Mouse (Mus musculus) heart, embryonic 11.5 days (tissue): ENCODE measurements at regions not wholly inside any gene's neighbourhood (a gene's known extent, or its start where the extent isn't known, plus 50 kb on each side); places are given as distances from the start of the nearest gene placed in this dataset.

Experiments
- ATAC-seq: fragments of 200-750 bp; cut with Nextera tagmentation; replicated peaks from 2 replicates; pipeline ENCODE4 v1.8.0; 2017; ENCODE audit warnings: moderate library complexity; ENCODE audit not compliant: insufficient number of reproducible peaks, low FRiP score, low TSS enrichment
- H3K27ac ChIP-seq: fragments of 300-500 bp; sonication (generic); 2 replicates; pipeline ENCODE4 v1.5.1; 2014; ENCODE audit warnings: mild to moderate bottlenecking, low read depth, low read length
- H3K27me3 ChIP-seq: fragments of 300-500 bp; sonication (generic); 2 replicates; pipeline ENCODE4 v1.6.1; 2014; ENCODE audit warnings: mild to moderate bottlenecking, low read length, mixed read lengths; ENCODE audit not compliant: control insufficient read depth, insufficient read depth
- H3K36me3 ChIP-seq: fragments of 300-500 bp; sonication (generic); 2 replicates; pipeline ENCODE4 v1.6.1; 2014; ENCODE audit warnings: mild to moderate bottlenecking, low read length, moderate library complexity, mixed read lengths; ENCODE audit not compliant: control insufficient read depth, insufficient read depth
- H3K4me1 ChIP-seq: fragments of 300-500 bp; sonication (generic); 2 replicates; pipeline ENCODE4 v1.6.1; 2014; ENCODE audit warnings: low read length; ENCODE audit not compliant: control insufficient read depth, insufficient read depth
- H3K4me2 ChIP-seq: fragments of 300-500 bp; sonication (generic); 2 replicates; pipeline ENCODE4 v1.6.1; 2014; ENCODE audit warnings: mild to moderate bottlenecking, moderate library complexity
- H3K4me3 ChIP-seq: fragments of 300-500 bp; sonication (generic); 2 replicates; pipeline ENCODE4 v1.5.1; 2014; ENCODE audit warnings: low read depth, low read length
- H3K9ac ChIP-seq: fragments of 300-500 bp; sonication (generic); 2 replicates; pipeline ENCODE4 v1.6.1; 2014; ENCODE audit warnings: mild to moderate bottlenecking, low read depth, low read length, moderate library complexity
- H3K9me3 ChIP-seq: fragments of 300-500 bp; sonication (generic); replicated peaks from 2 replicates; pipeline ENCODE4 v1.6.1; 2016; ENCODE audit warnings: low read length; ENCODE audit not compliant: control insufficient read depth
- WGBS: fragments of 180-500 bp; shearing (Covaris S2); extraction: QIAGEN DNeasy Blood & Tissue Kit; methylation state at CpG from one replicate; pipeline ENCODE4 v1.1.7; 2014; ENCODE audit not compliant: insufficient replicate concordance; 5-methylcytosine and 5-hydroxymethylcytosine counted together

DNA sequence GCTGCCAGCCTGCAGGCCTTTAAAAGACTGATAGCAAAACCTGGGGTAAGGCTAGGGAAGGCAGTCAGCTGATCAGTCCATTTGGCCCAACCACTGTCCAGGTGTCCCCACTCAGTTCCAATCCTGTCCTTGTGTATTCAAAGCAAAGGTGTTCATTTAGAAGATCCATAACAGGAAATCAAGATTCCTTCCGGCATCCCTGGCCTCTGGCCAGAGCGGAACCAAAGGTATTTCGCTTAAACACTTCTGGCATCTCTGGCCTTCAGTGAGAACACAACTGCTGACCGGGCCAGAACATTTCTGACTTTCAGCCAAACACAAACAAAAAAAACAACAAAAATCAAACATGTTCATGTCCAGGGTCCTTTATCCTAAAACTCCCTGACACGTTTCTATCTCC lies 102.3 kb downstream of the Hsd17b3 start:
- WGBS, result 69% methylated on average over 5 of the region's 5 CpGs
- no peak overlapping the region for H3K4me3 ChIP-seq
- ATAC-seq, result no peak
- no peak overlapping the region for H3K27ac ChIP-seq
- no peaks in the 10 kb centered on the region for H3K36me3 ChIP-seq
- H3K9ac ChIP-seq, result no peak overlapping the region
- no peak overlapping the region for H3K4me2 ChIP-seq
- peaks cover 8% of the 10 kb centered on the region for H3K4me1 ChIP-seq
- no peaks in the 10 kb centered on the region for H3K27me3 ChIP-seq
- no peaks in the 10 kb centered on the region for H3K9me3 ChIP-seq

DNA sequence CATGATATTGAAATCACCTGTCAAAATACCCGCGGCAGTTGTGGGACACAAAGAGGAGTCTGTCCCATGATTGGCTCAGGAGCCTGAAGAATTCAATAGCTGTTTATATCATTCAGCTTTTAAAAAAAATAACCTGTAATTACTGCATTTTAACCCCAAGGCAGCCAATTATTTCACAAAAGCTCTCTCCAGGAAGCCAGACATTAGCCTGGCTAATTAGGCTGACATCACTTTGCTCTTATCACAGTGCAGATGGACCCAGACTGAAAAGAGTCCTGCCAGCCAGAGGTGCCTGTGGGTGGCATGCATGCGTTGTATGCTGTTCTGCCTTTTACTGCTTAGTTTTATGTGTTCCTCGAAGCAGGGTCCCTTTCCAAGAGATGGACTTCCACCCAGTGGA lies 103.4 kb downstream of the Hsd17b3 start:
- ATAC-seq, result no peak
- H3K4me1 ChIP-seq, result peaks cover 12% of the 10 kb centered on the region
- WGBS, result 18% methylated on average over 4 of the region's 4 CpGs
- H3K9ac ChIP-seq, result no peak overlapping the region
- no peak overlapping the region for H3K4me2 ChIP-seq
- no peaks in the 10 kb centered on the region for H3K27me3 ChIP-seq
- H3K9me3 ChIP-seq, result no peaks in the 10 kb centered on the region
- no peak overlapping the region for H3K27ac ChIP-seq
- H3K4me3 ChIP-seq, result no peak overlapping the region
- H3K36me3 ChIP-seq, result no peaks in the 10 kb centered on the region

GRCm38 (mm10) chr13:63985086-63985485 lies 103.9 kb downstream of the Hsd17b3 start:
- Histone ChIP-seq H3K36me3 (no peaks in the 10 kb centered on the region), H3K27me3 (no peaks in the 10 kb centered on the region), H3K4me1 (peaks cover 12% of the 10 kb centered on the region), H3K9me3 (no peaks in the 10 kb centered on the region), H3K4me2 (no peak overlapping the region), H3K27ac (no peak overlapping the region), H3K9ac (no peak overlapping the region), H3K4me3 (no peak overlapping the region)
- WGBS, result 66% methylated on average over 5 of the region's 5 CpGs
- no peak for ATAC-seq

DNA sequence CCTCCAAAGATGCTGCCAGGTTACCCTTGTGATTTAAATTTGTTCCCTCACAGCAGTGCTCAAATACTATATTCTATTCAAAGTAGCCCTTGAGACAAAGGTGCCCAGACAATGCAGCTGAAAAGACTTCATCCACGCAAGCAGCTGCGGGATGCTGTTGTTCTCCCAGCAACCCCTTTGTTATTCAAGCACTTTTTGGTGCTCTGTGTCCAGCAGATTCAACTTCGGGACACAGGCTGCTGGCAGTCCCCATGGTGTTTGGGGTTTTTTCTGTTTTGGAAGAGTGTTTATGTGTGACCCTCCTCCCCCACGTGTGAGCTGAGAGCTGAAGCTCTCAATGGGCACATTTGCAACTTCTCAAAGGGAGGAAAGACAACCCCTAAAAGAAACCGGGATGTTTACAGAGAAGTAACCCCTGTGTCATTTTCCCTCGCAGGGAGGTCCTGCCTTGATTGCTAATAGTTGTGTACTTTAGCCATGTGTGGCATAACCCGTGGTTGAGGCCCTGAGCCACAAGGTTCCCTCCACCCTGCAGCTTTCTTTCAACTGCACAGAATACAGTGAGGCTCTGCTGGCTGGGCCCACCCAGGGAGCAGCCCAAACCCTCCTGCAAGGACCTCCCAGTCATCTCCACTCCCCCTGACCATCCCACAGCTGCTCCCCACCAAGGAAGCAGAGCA lies 108.9 kb downstream of the Hsd17b3 start:
- H3K4me1 ChIP-seq, result peaks cover 12% of the 10 kb centered on the region
- no peak overlapping the region for H3K4me2 ChIP-seq
- ATAC-seq, result no peak
- H3K4me3 ChIP-seq, result no peak overlapping the region
- H3K27ac ChIP-seq, result no peak overlapping the region
- H3K9me3 ChIP-seq, result no peaks in the 10 kb centered on the region
- 21% methylated on average over 7 of the region's 7 CpGs for WGBS
- H3K9ac ChIP-seq, result no peak overlapping the region
- H3K36me3 ChIP-seq, result no peaks in the 10 kb centered on the region
- no peaks in the 10 kb centered on the region for H3K27me3 ChIP-seq

GRCm38 (mm10) chr13:63979581-63979980 lies 109.4 kb downstream of the Hsd17b3 start:
- no peak for ATAC-seq
- H3K4me3 ChIP-seq, result no peak overlapping the region
- H3K36me3 ChIP-seq, result no peaks in the 10 kb centered on the region
- H3K27me3 ChIP-seq, result no peaks in the 10 kb centered on the region
- 14% methylated on average over 1 of the region's 1 CpGs for WGBS
- no peak overlapping the region for H3K27ac ChIP-seq
- H3K4me1 ChIP-seq, result peaks cover 8% of the 10 kb centered on the region
- H3K9ac ChIP-seq, result no peak overlapping the region
- H3K4me2 ChIP-seq, result no peak overlapping the region
- no peaks in the 10 kb centered on the region for H3K9me3 ChIP-seq

DNA sequence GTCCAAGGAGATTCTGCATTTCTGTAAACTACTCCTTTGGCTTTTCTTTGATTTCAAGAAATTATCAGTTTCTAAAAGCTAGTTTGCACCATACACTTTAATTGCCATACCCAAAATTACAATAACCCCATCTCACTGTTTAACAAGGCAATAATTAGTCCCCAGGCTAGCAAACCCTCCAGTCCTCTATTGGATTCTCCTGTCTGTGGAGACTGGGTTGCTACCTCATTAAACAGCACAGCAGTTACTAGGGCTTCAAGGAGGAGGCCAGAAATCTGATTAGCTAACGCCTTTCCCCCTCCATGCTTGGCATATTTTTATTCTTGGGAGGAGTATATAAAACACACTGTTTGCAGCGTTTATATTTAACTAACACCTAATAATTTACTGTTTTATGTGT lies 119.1 kb downstream of the Hsd17b3 start:
- H3K27ac ChIP-seq, result no peak overlapping the region
- WGBS, result 58% methylated on average over 2 of the region's 2 CpGs
- no peak for ATAC-seq
- no peaks in the 10 kb centered on the region for H3K27me3 ChIP-seq
- no peak overlapping the region for H3K9ac ChIP-seq
- H3K4me2 ChIP-seq, result no peak overlapping the region
- H3K36me3 ChIP-seq, result no peaks in the 10 kb centered on the region
- H3K4me1 ChIP-seq, result no peaks in the 10 kb centered on the region
- no peak overlapping the region for H3K4me3 ChIP-seq
- H3K9me3 ChIP-seq, result no peaks in the 10 kb centered on the region

DNA sequence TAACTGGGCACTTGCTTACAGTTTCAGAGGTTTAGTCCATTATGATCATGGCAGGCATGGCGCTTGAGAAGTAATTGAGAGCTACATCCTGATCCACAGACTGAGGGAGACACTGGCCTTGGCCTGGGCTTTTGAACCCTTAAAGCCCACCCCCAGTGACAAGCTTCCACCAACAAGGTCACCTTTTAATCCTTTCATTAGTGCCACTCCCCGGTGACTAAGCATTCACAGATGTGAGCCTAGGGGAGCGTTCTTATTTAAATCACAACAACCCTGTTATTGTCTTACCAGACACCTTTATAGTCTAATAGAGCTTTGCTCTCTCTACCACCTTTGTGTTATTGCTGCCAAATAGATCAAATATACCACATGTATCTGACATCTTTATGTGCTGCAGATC lies 120.4 kb downstream of the Hsd17b3 start:
- Histone ChIP-seq H3K36me3 (no peaks in the 10 kb centered on the region), H3K27ac (no peak overlapping the region), H3K4me3 (no peak overlapping the region), H3K4me1 (no peaks in the 10 kb centered on the region), H3K9me3 (no peaks in the 10 kb centered on the region), H3K9ac (no peak overlapping the region), H3K27me3 (no peaks in the 10 kb centered on the region), H3K4me2 (no peak overlapping the region)
- WGBS, result 77% methylated on average over 3 of the region's 3 CpGs
- no peak for ATAC-seq

GRCm38 (mm10) chr13:63957098-63957497 lies 131.9 kb downstream of the Hsd17b3 start:
- Histone ChIP-seq H3K36me3 (no peaks in the 10 kb centered on the region), H3K4me3 (no peak overlapping the region), H3K9me3 (0 out of 2 replicates have a peak, but pooled peaks cover 2% of the 10 kb centered on the region), H3K27me3 (no peaks in the 10 kb centered on the region), H3K4me1 (no peaks in the 10 kb centered on the region), H3K9ac (no peak overlapping the region), H3K27ac (no peak overlapping the region), H3K4me2 (no peak overlapping the region)
- ATAC-seq, result no peak
- 49% methylated on average over 5 of the region's 5 CpGs for WGBS

GRCm38 (mm10) chr13:63954305-63954704 lies 134.7 kb downstream of the Hsd17b3 start:
- H3K27ac ChIP-seq, result no peak overlapping the region
- H3K4me1 ChIP-seq, result peaks cover 12% of the 10 kb centered on the region
- no peaks in the 10 kb centered on the region for H3K36me3 ChIP-seq
- H3K27me3 ChIP-seq, result no peaks in the 10 kb centered on the region
- 84% methylated on average over 2 of the region's 2 CpGs for WGBS
- H3K4me2 ChIP-seq, result no peak overlapping the region
- no peak overlapping the region for H3K9ac ChIP-seq
- no peak for ATAC-seq
- 0 out of 2 replicates have a peak, but pooled peaks cover 2% of the 10 kb centered on the region for H3K9me3 ChIP-seq
- no peak overlapping the region for H3K4me3 ChIP-seq
